Mouse (Mus musculus) embryonic facial prominence, embryonic 12.5 days (tissue): ENCODE data around the gene Gipc3. TPM values are rescaled to one million over a fixed set of nuclear protein-coding genes. Genes with fewer than 3 reads are reported as not detected.

Experiments used
- ATAC-seq: fragments of 200-750 bp; cut with Nextera tagmentation; 2 replicates; pipeline ENCODE4 v1.8.0; 2017; ENCODE audit not compliant: insufficient number of reproducible peaks, insufficient read depth, low FRiP score, low TSS enrichment
- H3K27ac ChIP-seq: fragments of 300-500 bp; sonication (generic); 2 replicates; pipeline ENCODE4 v1.5.1; 2016; ENCODE audit warnings: mild to moderate bottlenecking
- H3K27me3 ChIP-seq: fragments of 300-500 bp; sonication (generic); 2 replicates; pipeline ENCODE4 v1.6.1; 2016; ENCODE audit warnings: mild to moderate bottlenecking, moderate library complexity
- H3K36me3 ChIP-seq: fragments of 300-500 bp; sonication (generic); 2 replicates; pipeline ENCODE4 v1.6.1; 2016; ENCODE audit warnings: mild to moderate bottlenecking
- H3K4me1 ChIP-seq: fragments of 300-500 bp; sonication (generic); 2 replicates; pipeline ENCODE4 v1.6.1; 2016
- H3K4me2 ChIP-seq: fragments of 300-500 bp; sonication (generic); replicated peaks from 2 replicates; pipeline ENCODE4 v1.6.1; 2016; ENCODE audit warnings: mild to moderate bottlenecking, moderate library complexity
- H3K4me3 ChIP-seq: fragments of 300-500 bp; sonication (generic); 2 replicates; pipeline ENCODE4 v1.5.1; 2016; ENCODE audit warnings: mild to moderate bottlenecking
- H3K9ac ChIP-seq: fragments of 300-500 bp; sonication (generic); 2 replicates; pipeline ENCODE4 v1.6.1; 2016; ENCODE audit warnings: mild to moderate bottlenecking, moderate library complexity
- H3K9me3 ChIP-seq: fragments of 300-500 bp; sonication (generic); 2 replicates; pipeline ENCODE4 v1.6.1; 2016; ENCODE audit warnings: mild to moderate bottlenecking, moderate library complexity
- WGBS: fragments of 180-500 bp; shearing (Covaris S2); methylation state at CpG from one replicate; pipeline ENCODE4 v1.1.7; 2016; 5-methylcytosine and 5-hydroxymethylcytosine counted together
- polyA plus RNA-seq: library from polyadenylated mRNA; unstranded; fragments of >200 nt; fragmentation: Nextera tagmentation; extraction: Ambion mirVana; gene quantifications from 2 replicates; pipeline ENCODE4 v1.2.1, GENCODE M21; 2016

Gipc3 gene
- polyA plus RNA-seq, 1 experiment from 2014 or later = not detected

DNA sequence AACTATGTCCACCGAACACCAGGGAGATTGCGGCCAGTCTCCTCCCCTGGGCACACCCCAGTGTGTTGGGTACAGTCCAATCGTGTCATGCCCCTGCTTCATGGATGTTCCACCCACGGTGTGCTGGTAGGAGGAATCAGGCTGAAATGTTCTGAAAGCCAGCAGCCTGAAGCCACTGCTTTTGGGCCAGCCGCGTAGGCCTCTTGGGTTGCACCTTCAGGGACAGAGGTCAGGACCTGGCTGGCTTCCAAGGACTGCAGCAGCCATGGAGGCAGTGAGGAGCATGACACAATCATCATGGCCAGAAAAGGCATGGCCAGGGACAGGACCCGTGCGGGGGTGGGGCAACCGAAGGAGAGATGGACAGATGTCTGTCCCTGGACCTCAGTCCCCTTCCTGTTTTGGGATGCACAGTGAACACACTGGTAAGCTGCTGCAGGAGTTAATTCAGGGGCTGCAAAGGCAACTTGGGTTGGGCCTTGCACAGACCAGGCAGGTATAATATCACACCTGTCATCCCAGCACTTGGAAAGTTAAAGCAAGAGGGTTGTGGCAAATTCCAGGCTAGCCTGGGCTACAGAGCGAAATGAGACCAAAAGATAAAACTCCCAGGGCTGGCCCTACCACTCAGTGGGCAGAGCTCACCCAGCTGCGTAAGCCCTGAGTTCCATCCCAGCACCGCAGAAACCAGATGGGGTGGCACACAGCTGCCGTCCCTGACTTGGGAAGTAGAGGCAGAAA lies 24.3 kb downstream of the Gipc3 start:
- Histone ChIP-seq H3K4me3 (0 out of 2 replicates have a peak overlapping the region, but pooled peaks have one; percentile 84), H3K27ac (peak overlapping the region; percentile 85; the same call in 1 of the 2 replicates), H3K4me1 (peaks cover 35% of the 10 kb centered on the region), H3K27me3 (no peaks in the 10 kb centered on the region), H3K4me2 (peak overlapping the region; percentile 61), H3K36me3 (peaks cover 58% of the 10 kb centered on the region), H3K9me3 (no peaks in the 10 kb centered on the region), H3K9ac (peak overlapping the region; percentile 54)
- ATAC-seq = no peak
- WGBS = 93% methylated on average over 13 of the region's 13 CpGs

DNA sequence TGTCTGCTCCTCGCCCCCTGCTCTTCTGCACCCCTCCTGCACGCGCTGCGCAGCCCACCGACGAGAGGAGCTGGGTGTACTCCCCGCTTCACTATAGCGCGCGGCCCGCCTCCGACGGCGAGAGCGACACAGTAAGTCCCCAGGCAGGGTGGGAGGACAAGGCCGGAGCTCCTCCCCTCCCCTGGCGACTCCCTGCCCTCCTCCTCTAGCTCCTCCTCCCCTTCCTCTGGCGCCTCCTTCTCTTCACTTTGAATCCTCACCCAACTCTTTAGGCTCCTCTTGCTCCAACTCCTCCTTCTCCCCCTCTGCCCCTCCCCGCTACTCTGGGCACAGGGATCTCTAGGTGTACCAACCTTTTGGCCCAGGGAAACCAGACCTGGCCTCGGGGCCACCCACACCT lies 25.8 kb downstream of the Gipc3 start:
- Histone ChIP-seq H3K36me3 (peaks cover 58% of the 10 kb centered on the region), H3K9ac (peak overlapping the region; percentile 20), H3K27ac (no peak overlapping the region), H3K4me2 (peak overlapping the region; percentile 43), H3K4me1 (peaks cover 32% of the 10 kb centered on the region), H3K4me3 (peak overlapping the region; percentile 16; the same call in 1 of the 2 replicates), H3K9me3 (no peaks in the 10 kb centered on the region), H3K27me3 (no peaks in the 10 kb centered on the region)
- ATAC-seq = no peak
- 16% methylated on average over 20 of the region's 20 CpGs for WGBS

DNA sequence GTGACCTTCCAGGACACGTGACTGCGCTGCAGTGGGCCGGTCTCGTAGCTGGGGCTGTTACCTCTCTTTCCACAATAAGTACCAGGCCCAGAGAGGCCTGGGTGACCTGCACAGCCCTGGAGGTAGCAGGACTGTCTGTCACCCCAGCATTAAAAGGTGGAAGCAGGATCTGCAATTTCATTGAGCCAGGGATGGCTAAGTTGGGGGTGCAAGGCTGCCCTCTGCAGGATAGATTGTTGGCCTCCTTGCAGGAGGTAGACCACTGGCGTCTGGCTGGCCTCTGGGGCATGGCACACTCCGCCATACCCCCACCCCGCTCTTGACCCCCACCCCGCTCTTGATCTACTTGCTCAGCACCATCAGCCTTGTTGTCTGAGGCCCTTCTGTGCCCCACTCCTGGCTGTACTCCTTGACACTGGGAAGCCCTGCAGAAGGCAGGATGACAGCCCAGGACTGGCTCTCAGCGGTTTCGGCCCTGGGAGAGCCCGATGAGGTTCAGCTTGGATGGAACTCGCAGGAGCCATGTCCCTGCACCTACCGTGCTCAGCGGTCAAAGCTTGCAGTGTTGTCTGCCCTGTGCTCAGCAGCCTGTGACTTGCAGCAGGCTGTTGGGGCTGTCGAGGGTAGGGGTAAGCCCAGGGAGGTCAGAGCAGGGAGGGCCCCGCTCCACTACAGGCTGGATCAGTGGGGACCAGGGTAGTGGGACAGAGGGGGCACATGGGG lies 26.6 kb downstream of the Gipc3 start:
- Histone ChIP-seq H3K27ac (no peak overlapping the region), H3K4me2 (peak overlapping the region; percentile 43), H3K4me1 (peaks cover 26% of the 10 kb centered on the region), H3K9ac (peak overlapping the region; percentile 20), H3K4me3 (0 out of 2 replicates have a peak overlapping the region, but pooled peaks have one; percentile 16), H3K36me3 (peaks cover 64% of the 10 kb centered on the region), H3K9me3 (no peaks in the 10 kb centered on the region), H3K27me3 (no peaks in the 10 kb centered on the region)
- WGBS = 45% methylated on average over 16 of the region's 16 CpGs
- ATAC-seq = no peak

DNA sequence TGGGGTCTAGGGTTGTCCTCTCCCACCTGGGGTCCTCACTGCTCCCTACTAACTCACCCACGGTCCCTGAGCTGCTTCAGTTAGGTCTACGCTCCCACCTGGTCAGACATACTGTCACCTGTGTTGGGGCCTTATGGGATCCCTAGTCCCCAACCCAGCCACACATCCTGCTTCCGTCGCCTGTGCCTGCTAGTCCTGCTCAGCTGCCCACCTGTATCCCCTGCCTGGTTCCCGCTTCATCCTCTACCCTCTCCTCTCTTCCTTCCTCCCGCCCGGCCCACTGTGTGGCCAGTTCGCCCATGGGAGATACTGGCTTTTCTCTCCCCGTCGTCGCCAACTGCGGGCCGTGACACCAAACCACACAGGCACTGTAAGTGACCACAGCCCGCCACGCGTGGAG lies 27.5 kb downstream of the Gipc3 start:
- Histone ChIP-seq H3K4me3 (no peak overlapping the region), H3K9ac (no peak overlapping the region), H3K27me3 (no peaks in the 10 kb centered on the region), H3K4me2 (no peak overlapping the region), H3K36me3 (peaks cover 73% of the 10 kb centered on the region), H3K9me3 (no peaks in the 10 kb centered on the region), H3K4me1 (peaks cover 26% of the 10 kb centered on the region), H3K27ac (no peak overlapping the region)
- WGBS = 93% methylated on average over 16 of the region's 16 CpGs
- no peak for ATAC-seq

DNA sequence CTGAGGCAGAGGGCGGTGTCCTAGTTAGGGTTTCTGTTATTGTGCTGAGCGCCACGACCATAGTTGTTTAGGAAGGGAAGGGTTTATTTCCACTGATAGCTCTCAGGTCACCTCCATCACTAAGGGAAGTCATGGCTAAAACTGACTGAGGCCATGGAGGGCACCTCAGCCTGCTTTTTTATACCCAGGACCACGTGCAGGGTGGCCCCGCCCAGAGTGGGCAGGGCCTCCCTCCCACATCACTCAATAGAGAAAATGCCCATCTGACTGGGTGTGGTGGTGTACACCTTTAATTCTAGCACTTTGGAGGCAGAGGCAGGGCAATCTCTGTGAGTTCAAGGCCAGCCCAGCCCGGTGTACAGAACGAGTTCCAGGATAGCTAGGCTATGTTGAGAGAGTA lies 28.9 kb downstream of the Gipc3 start:
- no peak overlapping the region for H3K27ac ChIP-seq
- H3K27me3 ChIP-seq = no peaks in the 10 kb centered on the region
- no peak overlapping the region for H3K4me3 ChIP-seq
- ATAC-seq = no peak
- peaks cover 21% of the 10 kb centered on the region for H3K4me1 ChIP-seq
- H3K4me2 ChIP-seq = no peak overlapping the region
- WGBS = 78% methylated on average over 7 of the region's 7 CpGs
- H3K9me3 ChIP-seq = no peaks in the 10 kb centered on the region
- H3K9ac ChIP-seq = no peak overlapping the region
- peaks cover 87% of the 10 kb centered on the region for H3K36me3 ChIP-seq

DNA sequence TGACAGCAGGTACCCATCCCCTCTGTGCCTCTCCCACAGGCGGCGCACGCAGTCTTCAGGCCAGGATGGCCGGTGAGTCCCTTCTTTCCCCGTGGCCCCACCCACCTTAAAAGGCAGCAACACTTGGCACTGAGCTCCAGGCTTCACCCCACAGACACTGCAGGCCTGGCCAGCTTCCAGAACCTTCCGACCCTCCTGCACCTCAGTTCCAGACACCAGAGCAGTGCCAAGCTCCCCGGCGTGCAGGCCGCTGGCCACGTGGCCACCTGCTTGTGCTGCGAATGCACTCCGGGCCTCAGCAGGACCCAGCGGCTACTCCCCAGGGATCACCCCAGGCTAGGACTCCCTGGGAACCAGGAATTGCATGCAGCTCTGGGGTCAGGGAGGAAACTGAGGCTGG lies 29.5 kb downstream of the Gipc3 start:
- no peak overlapping the region for H3K4me3 ChIP-seq
- H3K27ac ChIP-seq = no peak overlapping the region
- WGBS = 95% methylated on average over 13 of the region's 13 CpGs

DNA sequence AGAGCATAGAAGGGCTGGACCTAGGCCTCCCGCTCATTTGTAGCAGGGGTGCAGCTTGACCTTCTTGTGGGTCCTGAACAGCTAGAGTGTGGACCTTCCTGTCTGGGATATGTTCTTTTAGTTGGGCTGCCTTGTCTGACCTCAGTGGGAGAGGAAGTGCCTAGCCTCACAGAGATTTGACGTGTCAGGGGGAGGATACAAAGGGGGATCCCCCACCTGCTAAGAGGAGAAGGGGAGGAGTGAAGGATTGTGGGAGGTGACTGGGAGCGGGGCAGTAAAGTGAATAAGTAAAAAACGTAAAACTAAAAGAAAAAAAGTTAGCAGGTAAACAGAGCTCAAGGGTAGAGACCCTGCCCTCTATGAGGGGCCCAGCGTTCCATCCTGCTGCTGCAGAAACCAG lies 33.5 kb downstream of the Gipc3 start:
- WGBS = 90% methylated on average over 5 of the region's 5 CpGs
- Histone ChIP-seq H3K4me1 (0 out of 2 replicates have a peak, but pooled peaks cover 1% of the 10 kb centered on the region), H3K9me3 (no peaks in the 10 kb centered on the region), H3K9ac (no peak overlapping the region), H3K36me3 (peaks cover 93% of the 10 kb centered on the region), H3K27me3 (no peaks in the 10 kb centered on the region), H3K4me2 (no peak overlapping the region), H3K4me3 (no peak overlapping the region), H3K27ac (no peak overlapping the region)
- no peak for ATAC-seq

More for the DNA sequence above, 29.5 kb downstream of the Gipc3 start:
- H3K36me3 ChIP-seq = peaks cover 89% of the 10 kb centered on the region
- H3K9me3 ChIP-seq = no peaks in the 10 kb centered on the region
- H3K9ac ChIP-seq = no peak overlapping the region
- H3K4me1 ChIP-seq = peaks cover 15% of the 10 kb centered on the region
- H3K4me2 ChIP-seq = no peak overlapping the region
- ATAC-seq = no peak
- no peaks in the 10 kb centered on the region for H3K27me3 ChIP-seq

DNA sequence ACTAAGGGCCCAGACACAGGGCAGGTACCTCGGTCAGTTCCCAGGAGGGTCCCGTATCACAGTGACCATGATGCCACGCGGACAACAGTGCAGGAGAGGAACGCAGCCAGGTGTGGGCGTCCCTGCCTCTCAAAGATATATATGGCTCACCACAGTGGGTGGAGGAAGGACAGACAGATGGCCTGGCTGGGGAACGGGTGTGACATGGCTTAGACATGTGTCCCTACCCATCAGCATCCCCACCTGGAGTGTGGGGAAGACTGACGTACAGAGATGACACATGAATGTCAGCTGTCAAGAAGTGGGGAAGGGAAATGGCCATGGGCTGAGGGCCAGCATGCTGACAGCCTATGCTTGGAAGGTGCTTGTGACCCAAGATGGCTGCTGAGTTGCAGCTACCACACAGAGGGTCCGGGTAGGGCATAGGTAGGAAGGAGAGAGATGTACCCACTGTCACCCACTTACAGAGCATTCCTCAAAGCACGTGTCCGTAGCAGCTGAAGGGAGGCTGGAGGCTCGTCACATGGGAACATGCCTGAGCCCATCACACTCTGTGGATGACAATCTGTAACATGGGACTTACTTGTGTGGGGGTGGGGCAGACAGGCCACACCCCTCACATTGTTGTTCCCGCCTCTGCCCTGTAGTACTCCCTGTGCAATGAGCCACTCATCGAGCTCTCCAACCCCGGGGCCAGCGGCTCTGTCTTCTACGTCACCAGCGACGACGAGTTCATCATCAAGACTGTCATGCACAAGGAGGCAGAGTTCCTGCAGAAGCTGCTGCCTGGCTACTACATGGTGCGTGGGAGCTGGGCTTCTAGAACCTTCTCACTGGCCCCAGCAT lies 36.0 kb downstream of the Gipc3 start:
- no peak overlapping the region for H3K9ac ChIP-seq
- H3K9me3 ChIP-seq = no peaks in the 10 kb centered on the region
- no peak overlapping the region for H3K27ac ChIP-seq
- 94% methylated on average over 21 of the region's 21 CpGs for WGBS
- no peak for ATAC-seq
- no peak overlapping the region for H3K4me3 ChIP-seq
- no peaks in the 10 kb centered on the region for H3K27me3 ChIP-seq
- peaks cover 68% of the 10 kb centered on the region for H3K36me3 ChIP-seq
- H3K4me2 ChIP-seq = no peak overlapping the region
- 0 out of 2 replicates have a peak, but pooled peaks cover 11% of the 10 kb centered on the region for H3K4me1 ChIP-seq

DNA sequence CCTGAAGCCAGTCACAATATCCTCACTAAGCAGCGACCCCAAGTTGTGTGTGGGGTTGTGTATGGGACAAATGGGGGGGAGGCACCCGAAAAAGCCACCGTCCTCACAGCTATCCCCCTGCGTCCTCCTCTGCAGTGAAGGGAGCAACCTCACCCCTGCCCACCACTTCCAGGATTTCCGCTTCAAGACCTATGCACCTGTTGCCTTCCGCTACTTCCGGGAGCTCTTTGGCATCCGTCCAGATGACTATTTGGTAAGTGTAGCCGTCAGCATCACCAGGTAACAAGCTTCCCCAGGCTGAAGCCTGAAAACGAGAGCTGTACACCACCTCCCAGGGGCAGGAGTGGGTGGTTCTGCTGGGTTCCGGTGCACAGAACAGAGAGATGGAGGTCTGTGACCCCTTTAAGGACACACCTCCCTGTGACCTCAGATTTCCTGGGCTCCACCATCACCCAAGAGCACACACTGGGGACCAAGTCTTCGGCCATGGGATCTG lies 36.8 kb downstream of the Gipc3 start:
- WGBS = 94% methylated on average over 12 of the region's 12 CpGs
- Histone ChIP-seq H3K4me2 (no peak overlapping the region), H3K9ac (no peak overlapping the region), H3K4me3 (no peak overlapping the region), H3K36me3 (peaks cover 66% of the 10 kb centered on the region), H3K27ac (no peak overlapping the region), H3K27me3 (no peaks in the 10 kb centered on the region), H3K9me3 (no peaks in the 10 kb centered on the region), H3K4me1 (0 out of 2 replicates have a peak, but pooled peaks cover 11% of the 10 kb centered on the region)
- ATAC-seq = no peak

DNA sequence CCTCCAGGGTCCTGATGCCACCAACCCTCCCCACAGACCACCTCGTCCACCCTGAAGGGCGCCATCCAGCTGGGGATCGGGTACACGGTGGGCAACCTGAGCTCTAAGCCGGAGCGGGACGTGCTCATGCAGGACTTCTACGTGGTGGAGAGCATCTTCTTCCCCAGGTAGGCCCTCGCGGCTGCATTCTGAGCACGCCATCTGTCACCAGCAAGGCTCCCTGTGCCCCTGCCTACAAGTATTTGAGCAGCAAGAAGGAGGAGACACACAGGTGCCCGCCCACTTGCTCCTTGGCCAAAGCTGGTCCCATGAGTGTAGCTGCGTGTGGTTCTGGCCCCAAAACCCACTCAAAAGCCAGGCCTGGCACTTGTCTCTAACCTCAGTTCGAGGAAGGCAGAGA lies 37.4 kb downstream of the Gipc3 start:
- Histone ChIP-seq H3K9me3 (no peaks in the 10 kb centered on the region), H3K4me1 (0 out of 2 replicates have a peak, but pooled peaks cover 11% of the 10 kb centered on the region), H3K4me3 (no peak overlapping the region), H3K9ac (no peak overlapping the region), H3K27ac (no peak overlapping the region), H3K36me3 (peaks cover 60% of the 10 kb centered on the region), H3K4me2 (no peak overlapping the region), H3K27me3 (no peaks in the 10 kb centered on the region)
- 92% methylated on average over 14 of the region's 14 CpGs for WGBS
- no peak for ATAC-seq

DNA sequence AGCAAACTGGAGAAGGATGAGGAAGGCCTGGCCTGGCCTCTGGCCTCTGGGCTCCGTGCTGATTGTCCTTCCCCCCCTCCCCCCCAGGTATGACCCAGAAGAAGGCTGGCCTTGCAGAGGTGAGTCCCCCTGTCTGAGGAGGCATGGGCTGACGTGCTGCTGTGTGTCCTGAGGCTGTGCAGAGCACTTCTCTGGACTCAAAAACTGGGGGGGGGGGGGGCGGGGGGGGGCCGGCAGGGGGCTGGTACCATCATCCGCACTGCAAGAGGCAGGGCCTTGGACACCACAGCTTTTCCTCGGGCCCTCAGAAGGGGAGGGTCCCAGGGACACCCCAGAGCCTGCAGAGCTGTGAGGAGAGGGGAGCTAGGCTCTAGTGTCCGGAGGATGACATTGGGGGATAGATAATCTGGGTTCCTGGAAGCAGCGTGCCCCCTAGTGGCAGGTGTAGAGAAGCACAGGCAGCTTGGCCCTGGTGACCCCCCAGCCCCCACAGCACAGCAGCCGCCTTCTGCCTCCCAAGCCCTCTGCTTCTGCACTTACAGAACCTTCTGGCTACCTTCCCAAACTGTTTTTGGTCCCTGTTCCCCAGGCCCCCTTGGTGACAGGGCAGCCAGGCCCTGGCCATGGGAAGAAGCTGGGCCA lies 38.3 kb downstream of the Gipc3 start:
- no peak for ATAC-seq
- no peak overlapping the region for H3K9ac ChIP-seq
- H3K27me3 ChIP-seq = no peaks in the 10 kb centered on the region
- no peak overlapping the region for H3K4me3 ChIP-seq
- H3K27ac ChIP-seq = no peak overlapping the region
- H3K4me2 ChIP-seq = no peak overlapping the region
- peaks cover 51% of the 10 kb centered on the region for H3K36me3 ChIP-seq
- 0 out of 2 replicates have a peak, but pooled peaks cover 11% of the 10 kb centered on the region for H3K4me1 ChIP-seq
- H3K9me3 ChIP-seq = no peaks in the 10 kb centered on the region
- WGBS = 34% methylated on average over 7 of the region's 9 CpGs
